Mouse (Mus musculus) heart, adult 2 months (tissue): ENCODE data around the gene Kmt5a. TPM values are rescaled to one million over a fixed set of nuclear protein-coding genes. Genes with fewer than 3 reads are reported as not detected.

Source experiments
- DNase-seq, 2 experiments: peaks; one replicate each; pipeline ENCODE4 v3.0.0; 2021
- H3K27ac ChIP-seq: fragments of 200-600 bp; 2 replicates; pipeline ENCODE4 v1.8.1; 2022
- H3K27me3 ChIP-seq: fragments of 200-500 bp; 2 replicates; pipeline ENCODE4 v1.6.1; 2012; ENCODE audit warnings: mild to moderate bottlenecking, low read length, inconsistent platforms, mixed read lengths; ENCODE audit not compliant: control insufficient read depth, insufficient read depth
- H3K36me3 ChIP-seq: fragments of 200-500 bp; 2 replicates; pipeline ENCODE4 v1.6.1; 2012; ENCODE audit warnings: low read length, inconsistent platforms; ENCODE audit not compliant: control insufficient read depth, insufficient read depth
- H3K4me1 ChIP-seq: fragments of 200-500 bp; 2 replicates; pipeline ENCODE4 v1.6.1; 2011; ENCODE audit warnings: low read length; ENCODE audit not compliant: control insufficient read depth, insufficient read depth
- H3K4me3 ChIP-seq: fragments of 200-600 bp; 2 replicates; pipeline ENCODE4 v1.8.1; 2022
- H3K79me2 ChIP-seq: fragments of 200-500 bp; replicated peaks from 2 replicates; pipeline ENCODE4 v1.6.1; 2012; ENCODE audit warnings: mild to moderate bottlenecking, inconsistent platforms, low read length, moderate library complexity, mixed read lengths; ENCODE audit not compliant: control insufficient read depth, insufficient read depth
- H3K9ac ChIP-seq: fragments of 200-500 bp; 2 replicates; pipeline ENCODE4 v1.6.1; 2012; ENCODE audit warnings: low read depth, mild to moderate bottlenecking, control low read depth, inconsistent platforms, low read length, mixed read lengths
- CTCF ChIP-seq: fragments of 200-600 bp; IDR thresholded peaks from 2 replicates; pipeline ENCODE4 v1.8.1; 2022; ENCODE audit warnings: antibody characterized with exemption, mild to moderate bottlenecking, moderate library complexity
- EP300 ChIP-seq: fragments of 200-500 bp; IDR thresholded peaks from 2 replicates; pipeline ENCODE4 v1.6.1; 2011; ENCODE audit warnings: low read depth, low read length, control low read depth; ENCODE audit not compliant: insufficient read depth
- POLR2A ChIP-seq: fragments of 200-500 bp; IDR thresholded peaks from 2 replicates; pipeline ENCODE4 v1.6.1; 2011; ENCODE audit warnings: mild to moderate bottlenecking, low read depth, low read length, control low read depth; ENCODE audit not compliant: insufficient read depth
- WGBS: fragments of 180-500 bp; shearing (Covaris S2); methylation state at CpG from one replicate; pipeline ENCODE4 v1.1.7; 2018; 5-methylcytosine and 5-hydroxymethylcytosine counted together
- intact Hi-C: fragments of 180-260 bp; cut with DNase I; formaldehyde crosslinking; loops from one replicate; pipeline ENCODE4 v1.15.1; 2025
- polyA plus RNA-seq: library from polyadenylated mRNA; depleted of rRNA; stranded (reverse); fragments of >200 nt; gene quantifications from 2 replicates; pipeline ENCODE4 v1.2.3, GENCODE M21; 2012
- total RNA-seq, 2 experiments: library from RNA; stranded (reverse); gene quantifications; 2 replicates each; pipeline ENCODE4 v1.2.3; 2021

Gene Kmt5a
- total and polyA plus RNA-seq, 3 experiments = 136 to 210 (median 191) TPM

GRCm38 (mm10) chr5:124468365-124468764 lies 28.6 kb downstream of the Kmt5a start:
- intact Hi-C loops = no loop called here
- H3K79me2 ChIP-seq = peaks cover 2% of the 10 kb centered on the region; the same call in 1 of the 2 replicates
- H3K4me1 ChIP-seq = no peaks in the 10 kb centered on the region
- WGBS = 91% methylated on average over 7 of the region's 7 CpGs
- H3K27ac ChIP-seq = no peak overlapping the region
- H3K4me3 ChIP-seq = no peak overlapping the region
- no peak overlapping the region for H3K9ac ChIP-seq
- no peaks in the 10 kb centered on the region for H3K27me3 ChIP-seq
- TF ChIP-seq EP300 = no peak
- no peak for TF ChIP-seq POLR2A
- TF ChIP-seq CTCF = no peak
- no peak for DNase-seq
- no peaks in the 10 kb centered on the region for H3K36me3 ChIP-seq

GRCm38 (mm10) chr5:124469486-124469885 lies 29.8 kb downstream of the Kmt5a start:
- no peak overlapping the region for H3K27ac ChIP-seq
- H3K4me1 ChIP-seq = no peaks in the 10 kb centered on the region
- no peak overlapping the region for H3K4me3 ChIP-seq
- TF ChIP-seq CTCF = no peak
- H3K9ac ChIP-seq = no peak overlapping the region
- H3K27me3 ChIP-seq = no peaks in the 10 kb centered on the region
- intact Hi-C loops = no loop called here
- H3K79me2 ChIP-seq = peaks cover 2% of the 10 kb centered on the region; the same call in 1 of the 2 replicates
- no peaks in the 10 kb centered on the region for H3K36me3 ChIP-seq
- WGBS = 92% methylated on average over 6 of the region's 6 CpGs
- no peak for DNase-seq

- intact Hi-C loops = no loop called here
- H3K27ac ChIP-seq = no peak overlapping the region
- H3K27me3 ChIP-seq = no peaks in the 10 kb centered on the region
- H3K4me1 ChIP-seq = peaks cover 2% of the 10 kb centered on the region; the same call in 1 of the 2 replicates
- H3K79me2 ChIP-seq = peaks cover 2% of the 10 kb centered on the region; the same call in 1 of the 2 replicates
- TF ChIP-seq CTCF (no peak), POLR2A (no peak)
- no peak for DNase-seq
- H3K4me3 ChIP-seq = no peak overlapping the region
- no peak overlapping the region for H3K9ac ChIP-seq
- 82% methylated on average over 6 of the region's 6 CpGs for WGBS
- H3K36me3 ChIP-seq = no peaks in the 10 kb centered on the region
Measured at GRCm38 (mm10) chr5:124470591-124471171, 31.0 kb downstream of the Kmt5a start.

DNA sequence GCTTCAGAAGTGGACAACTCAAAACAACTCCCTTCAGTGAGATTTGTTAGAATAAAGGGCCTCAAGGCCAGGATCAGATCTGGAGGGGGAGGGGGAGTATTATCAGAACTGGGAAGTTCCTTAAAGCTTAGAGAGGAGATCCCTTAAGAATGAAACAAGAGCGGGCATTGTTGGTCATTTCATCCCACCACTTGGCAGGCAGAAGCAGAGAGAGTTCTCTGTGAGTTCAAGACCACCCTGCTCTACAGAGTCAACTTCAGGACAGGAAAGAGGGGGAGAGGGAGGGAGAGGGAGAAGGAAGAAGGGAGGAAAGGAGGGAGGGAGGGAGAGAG lies 39.1 kb downstream of the Kmt5a start:
- no peaks in the 10 kb centered on the region for H3K36me3 ChIP-seq
- intact Hi-C loops = no loop called here
- peaks cover 1% of the 10 kb centered on the region; the same call in 1 of the 2 replicates for H3K79me2 ChIP-seq
- no peak for DNase-seq
- peak overlapping the region; percentile 86; the same call in 1 of the 2 replicates for H3K4me3 ChIP-seq
- no peak overlapping the region; the same call in 1 of the 2 replicates for H3K9ac ChIP-seq
- TF ChIP-seq CTCF (no peak), POLR2A (no peak), EP300 (no peak)
- peaks cover 6% of the 10 kb centered on the region for H3K4me1 ChIP-seq
- H3K27ac ChIP-seq = peak overlapping the region; percentile 63
- no peaks in the 10 kb centered on the region for H3K27me3 ChIP-seq
- WGBS = 58% methylated on average over 1 of the region's 1 CpGs

DNA sequence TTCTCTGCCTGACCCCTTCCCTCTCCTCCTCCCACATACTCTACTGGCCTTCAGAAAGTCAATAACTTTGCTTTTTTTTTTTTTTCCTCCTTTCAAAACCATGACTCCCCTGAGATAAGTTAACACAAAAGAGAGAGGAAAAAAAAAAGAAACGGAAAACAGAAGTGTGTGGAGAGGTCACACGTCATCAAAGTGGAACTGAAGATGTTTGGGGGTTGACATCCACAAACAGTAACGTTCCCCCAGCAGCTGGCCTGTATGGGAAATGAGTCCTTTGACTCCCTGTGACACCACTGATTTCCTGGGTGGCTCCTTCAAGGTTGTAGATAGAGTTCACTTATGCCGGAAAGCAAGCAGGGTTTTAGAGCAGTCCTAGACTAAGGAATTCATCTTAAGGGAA lies 40.4 kb downstream of the Kmt5a start:
- WGBS = 42% methylated on average over 4 of the region's 4 CpGs
- no peak for DNase-seq

GRCm38 (mm10) chr5:124481714-124482113 lies 42.0 kb downstream of the Kmt5a start:
- Histone ChIP-seq H3K4me3 (no peak overlapping the region), H3K4me1 (peaks cover 4% of the 10 kb centered on the region), H3K27me3 (no peaks in the 10 kb centered on the region), H3K9ac (no peak overlapping the region), H3K36me3 (no peaks in the 10 kb centered on the region), H3K79me2 (peaks cover 1% of the 10 kb centered on the region; the same call in 1 of the 2 replicates), H3K27ac (peak overlapping the region; percentile 98)
- TF ChIP-seq POLR2A (no peak), EP300 (no peak), CTCF (no peak)
- intact Hi-C loops = loop anchor here (2.0 to 5.0 kb wide), 3 partner anchors 15 to 54 kb away; partner anchors contain the start of gene Sbno1
- DNase-seq = no peak
- 91% methylated on average over 4 of the region's 4 CpGs for WGBS

More for the DNA sequence above, 40.4 kb downstream of the Kmt5a start:
- Histone ChIP-seq H3K36me3 (no peaks in the 10 kb centered on the region), H3K9ac (no peak overlapping the region), H3K4me3 (no peak overlapping the region), H3K27me3 (no peaks in the 10 kb centered on the region), H3K79me2 (peaks cover 1% of the 10 kb centered on the region; the same call in 1 of the 2 replicates), H3K4me1 (peaks cover 5% of the 10 kb centered on the region), H3K27ac (no peak overlapping the region)
- TF ChIP-seq EP300 = no peak
- no peak for TF ChIP-seq POLR2A
- no peak for TF ChIP-seq CTCF
- intact Hi-C loops = loop anchor here (5.0 kb wide), 1 partner anchor 53 kb away; the partner anchor contains the start of gene Sbno1
